Mouse (Mus musculus) limb, embryonic 10.5 days (tissue): ENCODE measurements around the gene Tatdn2. TPM values are rescaled to one million over a fixed set of nuclear protein-coding genes. Genes with fewer than 3 reads are reported as not detected.
"Not testable (repeated sequence)": the region's sequence is repeated elsewhere in the genome, so short reads cannot be mapped to it uniquely, and the experiment has no call there.

Source experiments
- DNase-seq: peaks from one replicate; pipeline ENCODE4 v3.0.0-alpha.2; 2017; ENCODE audit warnings: low spot score
- H3K27ac ChIP-seq: fragments of 300-500 bp; sonication (generic); 2 replicates; pipeline ENCODE4 v1.5.1; 2016; ENCODE audit warnings: mild to moderate bottlenecking
- H3K27me3 ChIP-seq: fragments of 300-500 bp; sonication (generic); 2 replicates; pipeline ENCODE4 v1.6.1; 2016; ENCODE audit warnings: low read depth, mild to moderate bottlenecking; ENCODE audit not compliant: poor library complexity, severe bottlenecking
- H3K36me3 ChIP-seq: fragments of 300-500 bp; sonication (generic); 2 replicates; pipeline ENCODE4 v1.6.1; 2016; ENCODE audit warnings: mild to moderate bottlenecking, moderate library complexity
- H3K4me1 ChIP-seq: fragments of 300-500 bp; sonication (generic); 2 replicates; pipeline ENCODE4 v1.6.1; 2016
- H3K4me3 ChIP-seq: fragments of 300-500 bp; sonication (generic); 2 replicates; pipeline ENCODE4 v1.5.1; 2016; ENCODE audit warnings: mild to moderate bottlenecking, moderate library complexity
- H3K9me3 ChIP-seq: fragments of 300-500 bp; sonication (generic); replicated peaks from 2 replicates; pipeline ENCODE4 v1.6.1; 2016; ENCODE audit warnings: mild to moderate bottlenecking
- WGBS: fragments of 180-500 bp; shearing (Covaris S2); methylation state at CpG from one replicate; pipeline ENCODE4 v1.1.7; 2016; 5-methylcytosine and 5-hydroxymethylcytosine counted together
- polyA plus RNA-seq: library from polyadenylated mRNA; unstranded; fragments of >200 nt; fragmentation: Nextera tagmentation; extraction: Ambion mirVana; gene quantifications from 2 replicates; pipeline ENCODE4 v1.2.1, GENCODE M21; 2016

The Tatdn2 gene
- polyA plus RNA-seq, 1 experiment from 2014 or later: 0.48 TPM

DNA sequence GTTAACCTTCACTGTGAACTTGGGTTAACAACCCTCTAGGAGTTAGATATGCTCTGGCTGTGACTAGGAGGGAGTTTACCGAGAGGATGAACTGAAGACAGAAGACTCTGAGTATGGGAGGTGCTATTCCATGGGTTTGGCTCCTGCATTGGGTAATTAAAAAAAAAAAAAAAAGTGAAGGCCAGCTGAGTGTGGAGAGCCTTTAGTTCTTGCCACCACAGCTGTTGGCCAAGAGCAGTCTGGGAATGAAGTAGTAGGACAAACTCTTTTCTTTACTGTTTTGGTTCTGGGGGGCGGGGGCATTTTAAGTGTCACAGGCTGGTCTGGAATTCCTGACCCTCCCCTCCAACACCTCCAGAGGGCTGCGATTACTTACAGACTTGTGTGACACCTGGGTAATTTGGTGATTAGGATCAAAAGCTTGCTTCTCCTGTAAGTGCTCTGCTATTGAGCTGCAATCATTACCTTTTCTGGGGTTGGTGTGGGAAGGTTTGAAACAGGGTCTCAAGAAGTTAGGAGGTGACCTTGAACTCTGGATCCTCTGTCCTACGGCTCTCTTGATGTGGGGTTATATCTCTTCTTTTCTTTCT is 989 bp upstream of the Tatdn2 start:
- Histone ChIP-seq H3K27me3 (no peaks in the 10 kb centered on the region), H3K27ac (peak overlapping the region; percentile 91), H3K4me1 (peaks cover 59% of the 10 kb centered on the region), H3K4me3 (peak overlapping the region; percentile 93), H3K36me3 (peaks cover 31% of the 10 kb centered on the region), H3K9me3 (no peaks in the 10 kb centered on the region)
- peak; percentile 47 for DNase-seq
- 25% methylated on average over 4 of the region's 4 CpGs for WGBS

DNA sequence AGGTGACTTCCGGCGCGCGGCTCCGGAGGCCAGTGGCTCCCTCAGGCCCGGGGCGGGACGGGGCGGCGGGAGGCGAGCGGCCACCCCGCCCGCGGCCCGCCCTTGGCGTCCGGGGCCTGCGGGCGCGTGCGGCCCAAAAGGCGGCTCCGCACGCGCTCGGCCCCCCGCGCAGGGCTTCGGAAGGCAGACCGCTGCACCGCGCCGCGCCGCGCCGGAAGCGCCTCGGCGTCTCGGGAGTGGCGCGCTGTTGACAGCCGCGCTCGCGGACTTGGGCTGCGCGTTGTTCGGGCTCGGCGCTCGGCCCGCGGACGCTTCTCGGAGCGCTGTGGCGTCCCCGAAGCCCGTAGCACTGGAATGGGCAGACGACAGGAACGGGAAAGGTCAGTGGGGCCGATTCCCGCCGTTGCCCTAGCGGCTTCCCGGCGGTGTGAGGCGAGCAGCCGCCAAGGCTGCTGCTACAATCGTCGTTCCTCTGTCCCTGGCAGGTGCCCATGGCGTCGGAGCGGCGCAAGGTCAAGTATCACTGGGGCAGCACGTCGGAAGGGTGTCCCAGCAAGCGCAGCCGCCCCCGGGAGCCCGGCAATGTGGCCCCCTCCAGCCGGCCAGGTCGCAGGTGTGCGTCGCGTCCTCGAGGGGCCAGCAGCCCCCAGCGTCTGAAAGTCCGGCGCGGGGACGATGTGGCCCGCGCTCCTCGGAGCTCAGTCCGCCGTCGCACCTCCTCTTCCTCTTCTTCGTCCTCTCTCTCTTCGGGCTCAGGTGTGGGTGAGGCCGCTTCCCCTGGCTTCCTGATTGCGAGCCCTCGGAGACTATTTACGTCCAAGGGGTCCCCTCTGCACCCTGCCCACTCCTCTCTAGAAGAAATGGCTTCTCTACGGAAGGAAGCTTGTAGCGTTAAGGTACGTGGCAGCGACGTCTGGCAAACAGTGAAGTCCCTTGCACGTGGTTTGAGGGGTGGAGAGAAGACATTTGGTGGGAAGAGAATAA is 664 bp downstream of the Tatdn2 start:
- H3K36me3 ChIP-seq: peaks cover 47% of the 10 kb centered on the region
- H3K4me3 ChIP-seq: peak overlapping the region; percentile 93
- peaks cover 46% of the 10 kb centered on the region for H3K4me1 ChIP-seq
- H3K27me3 ChIP-seq: no peaks in the 10 kb centered on the region
- no peaks in the 10 kb centered on the region for H3K9me3 ChIP-seq
- peak overlapping the region; percentile 91 for H3K27ac ChIP-seq
- WGBS: 1% methylated on average over 109 of the region's 113 CpGs
- DNase-seq: peak; percentile 66

DNA sequence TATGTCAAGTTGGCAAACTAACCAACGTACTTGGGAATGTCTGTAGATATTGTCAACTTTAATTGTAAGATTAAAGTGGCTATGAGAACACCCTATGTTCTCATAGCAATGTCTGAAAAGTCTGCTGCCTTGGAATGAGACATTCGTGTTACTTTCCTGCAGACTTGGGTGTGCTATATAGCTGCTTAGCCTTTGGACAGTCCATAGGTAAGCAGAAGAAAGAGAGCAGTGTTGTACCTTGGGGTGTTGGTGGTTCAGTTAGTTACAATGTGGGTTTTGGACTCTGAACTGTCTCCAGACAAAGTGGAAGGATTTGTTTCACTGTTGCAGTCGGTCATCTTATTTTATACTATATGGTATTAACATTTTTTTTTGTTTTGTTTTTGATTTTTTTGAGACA is 15.9 kb downstream of the Tatdn2 start:
- no peaks in the 10 kb centered on the region for H3K4me1 ChIP-seq
- 95% methylated on average over 3 of the region's 3 CpGs for WGBS
- peaks cover 99% of the 10 kb centered on the region for H3K36me3 ChIP-seq
- H3K27ac ChIP-seq: no peak overlapping the region
- DNase-seq: no peak
- no peaks in the 10 kb centered on the region for H3K27me3 ChIP-seq
- H3K9me3 ChIP-seq: no peaks in the 10 kb centered on the region
- no peak overlapping the region for H3K4me3 ChIP-seq

DNA sequence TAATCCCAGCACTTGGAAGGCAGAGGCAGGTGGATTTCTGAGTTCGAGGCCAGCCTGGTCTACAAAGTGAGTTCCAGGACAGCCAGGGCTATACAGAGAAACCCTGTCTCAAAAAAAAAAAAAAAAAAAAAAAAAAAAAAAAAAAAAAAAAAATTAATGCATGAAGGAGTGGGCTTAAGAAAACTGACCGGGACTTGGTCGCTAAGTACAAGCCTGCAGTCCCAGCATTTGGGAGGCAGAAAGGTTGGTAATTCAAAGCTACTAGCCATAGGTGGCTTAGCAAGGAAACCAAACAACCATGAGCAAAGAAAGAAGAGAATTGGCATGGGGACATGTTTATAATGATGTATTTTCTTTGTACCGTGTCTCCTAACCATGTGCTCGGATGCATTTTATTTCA is 16.5 kb downstream of the Tatdn2 start:
- H3K9me3 ChIP-seq, H3K27ac ChIP-seq: not testable (repeated sequence)

DNA sequence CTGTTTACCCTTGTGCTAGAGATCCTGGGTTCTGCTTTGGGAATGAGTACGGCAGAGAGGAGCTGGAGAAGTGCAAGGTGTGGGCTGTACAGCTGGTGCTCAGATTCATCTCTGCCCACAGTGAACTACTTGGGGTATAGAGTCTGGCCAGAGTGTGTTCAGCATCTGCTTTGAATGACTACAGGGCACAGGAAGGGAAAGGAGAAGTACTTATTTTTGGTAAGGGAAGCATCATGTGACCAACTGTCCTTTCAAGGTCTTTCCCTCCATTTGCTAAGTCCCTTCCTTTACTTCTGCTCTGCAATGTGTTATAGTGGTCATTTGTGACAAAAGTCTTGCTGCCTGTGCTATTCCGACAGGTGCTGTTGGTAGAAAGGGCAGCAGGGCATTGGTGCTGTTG is 17.4 kb downstream of the Tatdn2 start:
- H3K27ac ChIP-seq: no peak overlapping the region
- no peak overlapping the region for H3K4me3 ChIP-seq
- H3K4me1 ChIP-seq: no peaks in the 10 kb centered on the region
- DNase-seq: no peak
- H3K9me3 ChIP-seq: no peaks in the 10 kb centered on the region
- no peaks in the 10 kb centered on the region for H3K27me3 ChIP-seq
- H3K36me3 ChIP-seq: peaks cover 99% of the 10 kb centered on the region
- WGBS: 93% methylated on average over 2 of the region's 2 CpGs

More for the DNA sequence above, 16.5 kb downstream of the Tatdn2 start:
- not testable (repeated sequence) for H3K4me1 ChIP-seq, H3K4me3 ChIP-seq, H3K27me3 ChIP-seq, DNase-seq
- 96% methylated on average over 5 of the region's 5 CpGs for WGBS
- H3K36me3 ChIP-seq: peaks cover 99% of the 10 kb centered on the region

DNA sequence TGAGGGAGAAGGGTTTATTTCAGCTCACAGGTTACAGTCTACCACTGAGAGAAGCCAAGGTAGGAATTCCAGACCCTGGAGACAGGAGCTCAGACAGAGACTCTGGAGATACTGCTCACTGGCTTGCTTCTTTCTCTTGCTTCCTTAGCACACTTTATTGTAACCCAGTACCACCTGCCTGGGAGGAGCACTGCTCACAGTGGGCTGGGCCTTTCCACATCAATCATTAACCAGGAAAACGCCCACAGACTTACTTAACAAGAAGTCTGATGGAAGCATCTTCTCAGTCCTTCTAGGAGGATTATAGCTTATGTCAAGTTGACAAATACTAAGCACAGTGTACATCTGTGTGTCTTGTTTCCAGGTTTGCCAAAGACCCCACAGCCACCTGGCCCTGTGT is 17.9 kb downstream of the Tatdn2 start:
- no peaks in the 10 kb centered on the region for H3K9me3 ChIP-seq
- DNase-seq: no peak
- H3K27me3 ChIP-seq: no peaks in the 10 kb centered on the region
- no peak overlapping the region for H3K27ac ChIP-seq
- H3K4me3 ChIP-seq: no peak overlapping the region
- no peaks in the 10 kb centered on the region for H3K4me1 ChIP-seq
- H3K36me3 ChIP-seq: peaks cover 99% of the 10 kb centered on the region
- 82% methylated on average over 1 of the region's 1 CpGs for WGBS

DNA sequence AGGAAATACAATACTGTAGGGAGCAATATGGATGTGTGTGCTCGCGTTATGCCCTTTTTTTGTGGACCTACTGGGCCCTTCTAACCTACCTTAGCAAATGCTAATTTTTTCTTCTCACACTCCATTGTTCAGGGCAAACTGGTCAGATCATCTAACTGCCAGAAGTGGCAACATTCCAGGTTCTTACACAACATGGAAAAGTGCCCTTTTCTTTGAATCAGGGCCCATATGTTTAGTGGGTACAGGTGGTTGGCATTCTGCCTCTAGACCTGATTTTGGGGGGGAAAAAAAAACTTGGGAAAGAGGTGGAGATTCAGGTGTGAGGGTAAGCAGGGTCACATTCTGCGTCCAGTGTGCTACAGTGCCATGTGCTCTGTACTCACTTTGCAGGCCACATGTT is 20.7 kb downstream of the Tatdn2 start:
- Histone ChIP-seq H3K27ac (no peak overlapping the region), H3K36me3 (peaks cover 97% of the 10 kb centered on the region), H3K4me1 (no peaks in the 10 kb centered on the region), H3K9me3 (no peaks in the 10 kb centered on the region), H3K27me3 (no peaks in the 10 kb centered on the region), H3K4me3 (no peak overlapping the region)
- 94% methylated on average over 3 of the region's 3 CpGs for WGBS
- no peak for DNase-seq

DNA sequence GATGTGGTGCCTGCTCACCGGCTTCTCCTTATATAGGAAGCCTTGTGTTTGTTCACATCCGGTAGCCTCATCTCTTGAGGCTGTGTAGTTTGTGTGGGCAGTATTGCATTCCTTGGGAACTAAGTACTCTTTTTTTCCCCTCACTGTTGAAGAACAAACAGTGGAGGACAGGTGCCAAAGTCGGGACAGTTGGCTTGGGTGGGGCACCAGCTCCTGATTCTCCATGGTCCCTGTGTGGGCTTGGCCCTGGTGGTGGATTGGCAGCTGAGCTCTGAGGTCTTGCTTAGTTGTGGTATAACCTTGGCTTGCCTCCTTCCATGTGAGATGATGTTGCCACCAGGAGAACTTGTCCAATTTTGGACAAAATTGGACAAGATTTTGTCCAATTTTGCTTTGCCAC is 23.0 kb downstream of the Tatdn2 start, which contains the start of gene Ghrl:
Gene Ghrl (minus strand): TSS at position 3 of the 400 bp plus-strand sequence.
- H3K36me3 ChIP-seq: peaks cover 98% of the 10 kb centered on the region
- no peak for DNase-seq
- no peaks in the 10 kb centered on the region for H3K27me3 ChIP-seq
- 92% methylated on average over 3 of the region's 3 CpGs for WGBS
- H3K9me3 ChIP-seq: no peaks in the 10 kb centered on the region
- no peak within 1 kb of the TSS for H3K27ac ChIP-seq
- H3K4me3 ChIP-seq: no peak within 1 kb of the TSS
- no peaks in the 10 kb centered on the region for H3K4me1 ChIP-seq

DNA sequence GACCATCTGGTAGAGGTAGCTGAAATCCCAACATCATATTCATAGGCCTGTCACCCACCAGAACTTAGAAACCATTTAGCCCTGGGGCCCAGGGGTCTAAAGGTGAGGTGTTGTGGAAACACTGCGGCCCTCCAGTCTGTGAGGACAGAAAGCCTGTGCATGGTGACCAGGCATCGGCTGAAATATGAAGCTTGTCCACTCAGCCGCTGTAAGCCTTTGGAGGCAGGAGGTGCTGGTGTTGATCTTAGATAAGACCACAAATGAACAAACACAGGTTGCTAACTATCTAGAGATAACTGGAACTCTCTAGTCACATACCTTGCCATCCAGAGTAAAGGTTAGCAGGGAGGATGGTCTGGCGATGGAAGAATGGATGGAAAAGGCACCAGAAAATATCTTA is 24.2 kb downstream of the Tatdn2 start:
- Histone ChIP-seq H3K9me3 (no peaks in the 10 kb centered on the region), H3K4me1 (no peaks in the 10 kb centered on the region), H3K27ac (no peak overlapping the region), H3K27me3 (no peaks in the 10 kb centered on the region), H3K4me3 (no peak overlapping the region), H3K36me3 (peaks cover 96% of the 10 kb centered on the region)
- DNase-seq: no peak
- 92% methylated on average over 4 of the region's 4 CpGs for WGBS

DNA sequence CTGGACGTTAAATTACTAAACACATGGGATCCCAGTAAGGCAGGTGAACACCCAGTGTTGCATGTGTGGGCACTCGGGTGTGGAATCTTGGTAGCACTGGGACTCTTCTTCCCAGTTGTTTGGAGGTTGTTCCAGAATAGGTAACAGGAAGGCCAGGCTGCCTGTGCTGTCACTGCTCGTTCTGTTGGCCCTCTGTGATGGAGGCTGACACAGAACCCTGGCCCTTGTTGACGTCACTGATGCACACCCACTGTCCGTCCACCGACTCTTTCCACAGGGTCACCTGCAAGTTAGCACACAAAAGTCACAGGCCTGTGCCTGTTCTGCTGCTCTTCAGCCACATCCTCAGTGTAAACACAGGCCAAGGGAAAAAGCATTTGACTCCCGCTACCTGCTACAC is 31.3 kb downstream of the Tatdn2 start:
- Histone ChIP-seq H3K9me3 (no peaks in the 10 kb centered on the region), H3K4me1 (no peaks in the 10 kb centered on the region), H3K27ac (no peak overlapping the region), H3K36me3 (peaks cover 98% of the 10 kb centered on the region), H3K4me3 (no peak overlapping the region), H3K27me3 (no peaks in the 10 kb centered on the region)
- WGBS: 89% methylated on average over 7 of the region's 7 CpGs
- DNase-seq: no peak

DNA sequence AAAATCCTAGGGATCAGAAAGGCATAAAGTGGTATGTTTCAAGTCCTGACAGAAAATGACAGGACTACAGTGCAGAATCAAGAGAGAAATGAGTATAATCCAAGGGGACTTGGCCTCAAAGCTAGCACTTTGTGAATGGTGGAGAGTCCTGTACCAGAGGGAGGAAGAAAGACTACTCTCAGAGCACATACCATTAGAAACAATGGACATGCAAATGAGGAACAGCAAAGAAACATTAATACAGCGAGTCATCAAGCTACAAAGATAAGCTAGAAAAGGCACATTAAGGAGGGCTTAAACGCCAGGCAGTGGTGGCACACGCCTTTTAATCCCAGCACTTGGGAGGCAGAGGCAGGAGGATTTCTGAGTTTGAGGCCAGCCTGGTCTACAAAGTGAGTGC is 34.4 kb downstream of the Tatdn2 start:
- Histone ChIP-seq H3K27ac (no peak overlapping the region), H3K36me3 (peaks cover 100% of the 10 kb centered on the region), H3K4me3 (no peak overlapping the region), H3K9me3 (no peaks in the 10 kb centered on the region), H3K4me1 (no peaks in the 10 kb centered on the region), H3K27me3 (no peaks in the 10 kb centered on the region)
- 94% methylated on average over 3 of the region's 3 CpGs for WGBS
- DNase-seq: no peak

DNA sequence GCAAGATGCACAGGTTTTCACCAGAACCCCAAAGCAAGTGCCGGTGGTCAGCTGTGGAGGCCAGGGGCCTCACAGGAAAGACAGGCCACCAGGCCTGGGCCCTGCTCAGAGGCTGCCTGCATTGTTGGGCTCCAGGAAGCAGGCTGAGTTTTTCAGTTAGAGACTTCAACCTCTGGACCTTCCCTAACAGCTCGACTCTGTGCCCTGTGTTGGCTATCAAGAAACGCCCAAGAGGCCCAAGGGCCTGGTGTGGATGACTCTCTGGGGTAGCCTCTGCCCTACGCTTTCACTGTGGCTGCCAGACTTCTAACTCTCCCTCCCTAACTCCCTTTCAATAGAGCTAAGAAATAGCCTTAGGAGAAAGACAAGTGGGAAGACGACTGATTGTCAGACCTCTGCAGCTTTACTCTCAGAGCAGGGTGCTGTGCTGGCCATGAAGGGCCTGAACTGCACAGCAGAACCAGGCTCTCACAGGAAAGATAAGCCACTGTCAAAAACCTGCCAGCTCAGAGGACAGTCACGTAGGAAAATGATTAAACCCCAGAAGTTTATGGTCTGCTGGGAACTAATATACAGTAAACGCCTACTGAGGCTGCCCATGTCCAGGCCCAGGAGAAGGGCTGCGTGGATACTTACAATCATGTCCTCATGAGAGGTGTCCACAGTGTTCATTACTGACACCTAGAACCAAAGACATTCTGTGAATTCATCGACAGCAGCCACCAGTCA is 40.6 kb downstream of the Tatdn2 start:
- H3K4me1 ChIP-seq: peaks cover 16% of the 10 kb centered on the region
- WGBS: 92% methylated on average over 9 of the region's 9 CpGs
- H3K27ac ChIP-seq: no peak overlapping the region
- no peak for DNase-seq
- no peaks in the 10 kb centered on the region for H3K9me3 ChIP-seq
- peaks cover 62% of the 10 kb centered on the region for H3K36me3 ChIP-seq
- H3K4me3 ChIP-seq: no peak overlapping the region
- H3K27me3 ChIP-seq: no peaks in the 10 kb centered on the region
